Mouse (Mus musculus): Measurements from ENCODE around the gene Eef1akmt3. TPM values are rescaled to one million over a fixed set of nuclear protein-coding genes. Genes with fewer than 3 reads are reported as not detected.
A peak's percentile ranks its signal among the peaks of the same experiment; 100 is the strongest.

Gene Eef1akmt3
- polyA plus RNA-seq, 1 experiment from 2014 or later: 0.51 TPM

GRCm38 (mm10) chr10:127018422-127018821 is 22.9 kb downstream of the Eef1akmt3 start:
- no peak for ATAC-seq (ENCODE audit: low FRiP score)
- peaks cover 16% of the 10 kb centered on the region for H3K36me3 ChIP-seq
- H3K4me1 ChIP-seq: no peaks in the 10 kb centered on the region
- WGBS: 79% methylated on average over 16 of the region's 16 CpGs
- H3K27ac ChIP-seq (replicated peaks): no peak overlapping the region
- H3K9me3 ChIP-seq (replicated peaks): no peaks in the 10 kb centered on the region
- no peak overlapping the region for H3K4me2 ChIP-seq
- no peaks in the 10 kb centered on the region for H3K27me3 ChIP-seq (replicated peaks)
- no peak overlapping the region for H3K9ac ChIP-seq (replicated peaks)
- H3K4me3 ChIP-seq (replicated peaks): no peak overlapping the region

- H3K9ac ChIP-seq (replicated peaks): no peak overlapping the region
- no peak overlapping the region for H3K4me2 ChIP-seq
- H3K9me3 ChIP-seq (replicated peaks): no peaks in the 10 kb centered on the region
- WGBS: 23% methylated on average over 2 of the region's 2 CpGs
- ATAC-seq (ENCODE audit: low FRiP score): no peak
- H3K27me3 ChIP-seq (replicated peaks): no peaks in the 10 kb centered on the region
- no peak overlapping the region for H3K4me3 ChIP-seq (replicated peaks)
- H3K27ac ChIP-seq (replicated peaks): no peak overlapping the region
- no peaks in the 10 kb centered on the region for H3K4me1 ChIP-seq
- H3K36me3 ChIP-seq: peaks cover 5% of the 10 kb centered on the region
Observed at GRCm38 (mm10) chr10:127017071-127017470, 24.2 kb downstream of the Eef1akmt3 start.

DNA sequence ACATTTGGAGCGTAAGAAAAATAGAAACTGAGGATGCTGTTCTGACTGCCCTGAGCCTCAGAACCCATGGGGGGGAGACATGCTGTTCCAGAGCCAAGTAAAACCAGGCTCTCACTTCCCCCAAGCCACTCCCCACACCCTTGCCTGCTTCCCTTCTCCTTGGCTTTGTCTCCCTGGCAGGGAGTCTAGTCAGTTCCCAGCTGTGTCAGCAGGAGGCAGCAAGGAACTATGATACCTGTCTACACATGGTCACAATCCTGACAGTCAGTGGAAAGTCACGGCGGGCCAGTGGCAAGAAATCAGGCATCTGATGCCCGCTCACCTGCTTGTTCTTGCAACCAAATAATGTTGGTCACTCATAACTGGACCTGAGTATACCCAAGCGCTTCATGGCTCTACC is 24.8 kb downstream of the Eef1akmt3 start:
- Histone ChIP-seq H3K4me2 (no peak overlapping the region), H3K36me3 (no peaks in the 10 kb centered on the region), H3K9ac (replicated peaks) (no peak overlapping the region), H3K9me3 (replicated peaks) (no peaks in the 10 kb centered on the region), H3K4me3 (replicated peaks) (no peak overlapping the region), H3K27me3 (replicated peaks) (no peaks in the 10 kb centered on the region), H3K4me1 (no peaks in the 10 kb centered on the region), H3K27ac (replicated peaks) (no peak overlapping the region)
- WGBS: 67% methylated on average over 5 of the region's 5 CpGs
- no peak for ATAC-seq (ENCODE audit: low FRiP score)

DNA sequence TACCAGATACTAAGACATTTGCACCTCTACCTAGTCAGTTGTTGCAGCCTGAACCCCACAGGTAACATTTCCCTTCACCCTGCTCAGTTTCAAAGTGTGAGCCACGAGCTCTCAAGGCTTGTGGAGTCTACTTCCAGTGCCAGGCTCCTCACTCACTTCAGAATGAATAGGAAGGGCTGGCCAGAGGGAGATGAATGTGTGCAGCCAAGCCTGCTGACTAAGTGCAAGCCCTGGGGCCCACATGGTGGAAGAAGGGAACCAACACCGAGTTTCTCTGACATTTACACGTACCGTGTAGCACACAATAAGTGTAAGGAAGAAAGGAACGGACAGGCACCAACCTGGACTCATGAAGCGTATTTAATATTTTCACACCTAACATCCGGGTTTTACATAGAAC is 37.5 kb downstream of the Eef1akmt3 start:
- whole genome bisulfite sequencing: 76% methylated on average over 7 of the region's 7 CpGs
- ATAC-seq (ENCODE audit: low FRiP score): no peak
- H3K9me3 ChIP-seq (replicated peaks): no peaks in the 10 kb centered on the region

DNA sequence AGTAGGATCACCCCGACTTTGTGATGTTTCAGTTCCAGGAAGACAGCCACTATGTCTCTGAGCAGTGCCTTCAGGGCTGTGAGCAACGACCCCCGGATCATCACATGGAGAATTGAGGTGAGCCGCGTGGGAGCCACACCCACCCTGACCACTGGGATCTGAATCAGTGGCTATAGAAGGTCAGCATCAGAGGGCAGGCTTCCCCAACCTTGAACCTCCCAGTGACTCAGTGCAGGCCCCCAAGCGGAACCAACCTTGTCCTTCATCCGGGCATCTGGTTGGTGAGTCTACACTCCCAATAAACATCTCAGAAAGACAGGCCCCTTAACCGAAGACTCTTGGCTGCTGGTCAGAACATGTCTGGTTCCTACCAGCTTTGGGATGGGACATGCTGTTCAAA is 38.0 kb downstream of the Eef1akmt3 start:
- H3K9me3 ChIP-seq (replicated peaks): no peaks in the 10 kb centered on the region
- H3K27ac ChIP-seq (replicated peaks): no peak overlapping the region
- H3K4me1 ChIP-seq: no peaks in the 10 kb centered on the region
- no peak overlapping the region for H3K4me2 ChIP-seq
- no peak for ATAC-seq (ENCODE audit: low FRiP score)
- H3K36me3 ChIP-seq: peaks cover 15% of the 10 kb centered on the region
- no peaks in the 10 kb centered on the region for H3K27me3 ChIP-seq (replicated peaks)
- no peak overlapping the region for H3K9ac ChIP-seq (replicated peaks)
- 88% methylated on average over 8 of the region's 8 CpGs for WGBS
- H3K4me3 ChIP-seq (replicated peaks): no peak overlapping the region

More for the DNA sequence above, 37.5 kb downstream of the Eef1akmt3 start:
- Histone ChIP-seq H3K9ac (replicated peaks) (no peak overlapping the region), H3K27me3 (replicated peaks) (no peaks in the 10 kb centered on the region), H3K4me1 (no peaks in the 10 kb centered on the region), H3K4me2 (no peak overlapping the region), H3K4me3 (replicated peaks) (no peak overlapping the region), H3K27ac (replicated peaks) (no peak overlapping the region), H3K36me3 (peaks cover 10% of the 10 kb centered on the region; the same call in 1 of the 2 replicates)

DNA sequence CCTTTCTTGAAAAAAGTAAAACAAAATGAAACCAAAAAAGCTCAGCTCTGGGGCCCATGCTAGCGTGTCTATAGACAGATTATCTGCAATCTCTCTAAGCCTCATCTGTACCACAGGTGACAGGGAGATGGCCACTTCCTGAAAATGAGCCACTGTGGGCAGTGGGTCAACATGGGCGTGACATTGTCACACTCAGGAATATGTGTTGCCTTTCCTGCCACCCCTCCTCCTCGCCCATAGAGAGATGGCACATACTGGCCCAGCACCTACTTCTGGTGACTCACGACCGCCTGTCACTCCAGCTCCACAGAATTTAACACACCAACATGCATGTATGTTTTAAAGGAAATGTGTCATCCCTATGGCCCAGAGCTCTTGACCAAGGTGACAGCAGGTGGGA is 38.5 kb downstream of the Eef1akmt3 start:
- no peaks in the 10 kb centered on the region for H3K4me1 ChIP-seq
- no peak overlapping the region for H3K9ac ChIP-seq (replicated peaks)
- WGBS: 97% methylated on average over 5 of the region's 5 CpGs
- H3K27me3 ChIP-seq (replicated peaks): no peaks in the 10 kb centered on the region
- H3K4me2 ChIP-seq: no peak overlapping the region
- no peak for ATAC-seq (ENCODE audit: low FRiP score)
- peaks cover 20% of the 10 kb centered on the region for H3K36me3 ChIP-seq
- no peak overlapping the region for H3K4me3 ChIP-seq (replicated peaks)
- H3K9me3 ChIP-seq (replicated peaks): no peaks in the 10 kb centered on the region
- H3K27ac ChIP-seq (replicated peaks): no peak overlapping the region

- Histone ChIP-seq H3K36me3 (peaks cover 27% of the 10 kb centered on the region), H3K4me1 (no peaks in the 10 kb centered on the region), H3K9me3 (replicated peaks) (no peaks in the 10 kb centered on the region), H3K4me2 (no peak overlapping the region), H3K9ac (replicated peaks) (no peak overlapping the region), H3K4me3 (replicated peaks) (no peak overlapping the region), H3K27me3 (replicated peaks) (no peaks in the 10 kb centered on the region), H3K27ac (replicated peaks) (no peak overlapping the region)
- ATAC-seq (ENCODE audit: low FRiP score): no peak
- 68% methylated on average over 1 of the region's 1 CpGs for WGBS
Observed at GRCm38 (mm10) chr10:127002056-127002455, 39.3 kb downstream of the Eef1akmt3 start.

DNA sequence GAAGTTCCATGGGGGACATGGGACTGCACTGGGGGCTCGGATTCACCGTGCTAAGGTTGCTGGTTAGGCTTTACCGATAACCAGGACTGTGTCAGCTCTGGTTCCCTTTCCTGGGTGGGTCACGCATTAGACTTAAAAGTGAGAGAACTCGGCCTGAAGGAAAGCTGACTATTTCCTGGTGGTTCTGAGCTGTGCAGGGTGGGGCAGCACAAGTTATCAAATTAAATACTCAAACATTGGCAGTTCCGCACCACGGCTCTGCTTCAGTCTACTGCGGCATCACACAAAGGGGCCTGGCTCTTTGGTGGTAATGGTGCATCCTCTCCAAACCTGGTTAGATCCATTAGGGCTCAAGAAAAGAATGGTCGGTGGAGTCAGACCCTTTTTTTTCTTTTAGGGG is 40.0 kb downstream of the Eef1akmt3 start:
- Histone ChIP-seq H3K36me3 (peaks cover 27% of the 10 kb centered on the region), H3K9ac (replicated peaks) (no peak overlapping the region), H3K27me3 (replicated peaks) (no peaks in the 10 kb centered on the region), H3K4me2 (no peak overlapping the region), H3K27ac (replicated peaks) (no peak overlapping the region), H3K4me1 (no peaks in the 10 kb centered on the region), H3K4me3 (replicated peaks) (no peak overlapping the region), H3K9me3 (replicated peaks) (no peaks in the 10 kb centered on the region)
- no peak for ATAC-seq (ENCODE audit: low FRiP score)
- 91% methylated on average over 9 of the region's 9 CpGs for WGBS

GRCm38 (mm10) chr10:127000529-127000928 is 40.8 kb downstream of the Eef1akmt3 start, which contains the start of gene Avil:
Gene Avil (plus strand): TSS chr10:127000709.
- no peak within 1 kb of the TSS for H3K27ac ChIP-seq (replicated peaks)
- no peak for ATAC-seq (ENCODE audit: low FRiP score)
- no peak within 1 kb of the TSS for H3K4me2 ChIP-seq
- no peaks in the 10 kb centered on the region for H3K4me1 ChIP-seq
- peaks cover 30% of the 10 kb centered on the region for H3K36me3 ChIP-seq
- no peaks in the 10 kb centered on the region for H3K27me3 ChIP-seq (replicated peaks)
- H3K9ac ChIP-seq (replicated peaks): no peak within 1 kb of the TSS
- H3K4me3 ChIP-seq (replicated peaks): no peak within 1 kb of the TSS
- no peaks in the 10 kb centered on the region for H3K9me3 ChIP-seq (replicated peaks)
- WGBS: 93% methylated on average over 5 of the region's 5 CpGs

DNA sequence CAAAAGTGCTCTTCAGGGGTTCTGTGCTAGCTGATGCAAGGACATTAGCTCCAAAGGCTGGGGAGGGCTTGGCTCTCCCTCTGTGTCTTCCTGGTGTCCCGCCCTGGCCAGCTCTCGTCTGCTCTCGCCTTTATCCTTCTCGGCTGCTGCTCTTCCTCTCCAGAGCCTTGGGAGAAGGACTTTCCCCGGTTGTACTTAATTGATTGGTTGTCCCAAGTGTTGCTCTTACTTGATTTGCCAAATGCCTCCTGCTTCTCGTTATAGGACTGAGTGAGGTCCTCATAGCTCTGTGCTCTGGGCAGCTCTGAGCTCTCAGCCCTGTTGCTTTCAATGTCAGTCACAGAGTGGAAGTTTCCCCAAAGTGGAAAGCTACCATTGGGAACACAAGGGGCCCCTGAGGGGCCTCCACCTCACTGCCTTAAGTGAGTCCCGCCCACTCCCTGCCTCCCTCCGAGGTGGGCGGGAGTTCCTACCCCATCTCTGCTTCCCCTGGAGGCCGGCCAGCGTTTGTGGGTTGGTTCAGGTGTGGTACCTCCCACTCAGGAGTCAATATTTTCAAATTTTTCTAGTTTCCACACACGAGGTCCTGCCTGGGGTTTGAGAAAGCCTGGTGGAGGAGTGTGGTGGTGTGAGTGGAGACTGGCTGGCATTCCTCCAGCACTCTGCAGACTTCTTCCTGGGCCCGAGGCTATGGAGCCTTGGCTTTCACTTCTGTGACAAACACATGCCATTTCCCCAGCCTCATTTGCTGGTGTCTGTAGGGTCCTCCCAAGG is 43.8 kb downstream of the Eef1akmt3 start:
- 78% methylated on average over 13 of the region's 13 CpGs for WGBS
- no peak overlapping the region for H3K9ac ChIP-seq (replicated peaks)
- H3K4me1 ChIP-seq: no peaks in the 10 kb centered on the region
- H3K27me3 ChIP-seq (replicated peaks): no peaks in the 10 kb centered on the region
- H3K27ac ChIP-seq (replicated peaks): no peak overlapping the region
- H3K4me2 ChIP-seq: no peak overlapping the region
- no peaks in the 10 kb centered on the region for H3K9me3 ChIP-seq (replicated peaks)
- no peak overlapping the region for H3K4me3 ChIP-seq (replicated peaks)
- no peak for ATAC-seq (ENCODE audit: low FRiP score)
- H3K36me3 ChIP-seq: peaks cover 60% of the 10 kb centered on the region

DNA sequence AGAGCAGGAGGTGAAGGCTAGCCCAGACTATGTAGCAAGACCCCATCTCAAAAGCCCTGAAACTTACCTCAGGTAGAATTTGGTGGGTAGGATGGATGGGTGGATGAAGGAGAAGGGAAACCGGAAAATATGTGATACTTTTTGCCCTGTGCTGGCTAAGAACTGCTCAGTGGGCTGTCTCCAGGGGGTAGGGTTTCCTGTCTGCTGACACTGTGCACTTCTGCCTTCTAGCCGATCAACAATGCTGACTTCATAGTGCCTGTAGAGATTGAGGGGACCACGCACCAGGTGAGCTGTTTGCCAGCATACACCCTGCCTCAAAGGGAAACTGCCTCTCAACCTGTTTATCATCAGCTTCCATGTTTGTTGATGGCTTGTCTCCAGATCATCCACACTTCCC is 47.7 kb downstream of the Eef1akmt3 start:
- Histone ChIP-seq H3K9ac (replicated peaks) (no peak overlapping the region), H3K27me3 (replicated peaks) (no peaks in the 10 kb centered on the region), H3K27ac (replicated peaks) (no peak overlapping the region), H3K36me3 (peaks cover 52% of the 10 kb centered on the region), H3K4me3 (replicated peaks) (no peak overlapping the region), H3K4me1 (peaks cover 29% of the 10 kb centered on the region), H3K9me3 (replicated peaks) (no peaks in the 10 kb centered on the region), H3K4me2 (no peak overlapping the region)
- WGBS: 78% methylated on average over 3 of the region's 3 CpGs
- ATAC-seq (ENCODE audit: low FRiP score): no peak

- no peak for ATAC-seq (ENCODE audit: low FRiP score)
- Histone ChIP-seq H3K36me3 (peaks cover 37% of the 10 kb centered on the region), H3K4me1 (peaks cover 48% of the 10 kb centered on the region), H3K27me3 (replicated peaks) (no peaks in the 10 kb centered on the region), H3K27ac (replicated peaks) (0 out of 2 replicates have a peak overlapping the region, but pooled peaks have one; percentile 9), H3K4me2 (no peak overlapping the region), H3K9me3 (replicated peaks) (no peaks in the 10 kb centered on the region), H3K4me3 (replicated peaks) (no peak overlapping the region), H3K9ac (replicated peaks) (no peak overlapping the region)
- 14% methylated on average over 3 of the region's 3 CpGs for WGBS
Observed at GRCm38 (mm10) chr10:126991676-126992075, 49.6 kb downstream of the Eef1akmt3 start.

Data from neural tube, embryonic 15.5 days (tissue).